Mouse (Mus musculus) myocyte (in vitro differentiated cells): ENCODE measurements around the gene Grk4.

Experiments used
- CEBPB ChIP-seq: IDR thresholded peaks from 2 replicates; pipeline ENCODE4 v1.6.1; 2011; ENCODE audit warnings: mild to moderate bottlenecking, moderate library complexity; ENCODE audit not compliant: poor library complexity, insufficient read depth, severe bottlenecking
- MYOG ChIP-seq, 3 experiments: IDR thresholded peaks; one replicate each; pipeline ENCODE4 v1.6.1; 2011; ENCODE audit warnings: control low read depth in 2 of 3, low read depth in 2 of 3, mild to moderate bottlenecking in 2 of 3; ENCODE audit not compliant: insufficient read length in 2 of 3, control insufficient read depth in 1 of 3, insufficient read depth in 1 of 3
- TCF12 ChIP-seq: IDR thresholded peaks from one replicate; pipeline ENCODE4 v1.6.1; 2011; ENCODE audit warnings: mild to moderate bottlenecking, control low read depth; ENCODE audit not compliant: poor library complexity, insufficient read depth, severe bottlenecking
- USF1 ChIP-seq: IDR thresholded peaks from one replicate; pipeline ENCODE4 v1.6.1; 2011; ENCODE audit warnings: low read depth, mild to moderate bottlenecking, control low read depth, moderate library complexity

DNA sequence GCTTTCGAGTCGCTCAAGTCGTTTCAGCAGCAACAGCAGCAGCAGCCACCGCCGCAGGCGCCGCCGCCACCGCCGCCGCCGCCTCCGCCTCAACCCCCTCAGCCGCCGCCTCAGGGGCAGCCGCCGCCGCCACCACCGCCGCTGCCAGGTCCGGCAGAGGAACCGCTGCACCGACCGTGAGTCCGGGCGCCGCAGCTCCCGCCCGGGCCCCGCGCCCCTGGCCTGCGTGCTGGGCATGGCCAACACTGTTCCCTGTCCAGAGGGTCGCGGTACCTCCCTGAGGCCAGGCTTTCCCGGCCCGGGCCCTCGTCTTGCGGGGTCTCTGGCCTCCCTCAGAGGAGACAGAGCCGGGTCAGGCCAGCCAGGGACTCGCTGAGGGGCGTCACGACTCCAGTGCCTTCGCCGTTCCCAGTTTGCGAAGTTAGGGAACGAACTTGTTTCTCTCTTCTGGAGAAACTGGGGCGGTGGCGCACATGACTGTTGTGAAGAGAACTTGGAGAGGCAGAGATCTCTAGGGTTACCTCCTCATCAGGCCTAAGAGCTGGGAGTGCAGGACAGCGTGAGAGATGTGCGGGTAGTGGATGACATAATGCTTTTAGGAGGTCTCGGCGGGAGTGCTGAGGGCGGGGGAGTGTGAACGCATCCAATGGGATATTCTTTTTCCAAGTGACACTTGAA lies 101.9 kb downstream of the Grk4 start:
- peak in 1 of 3 experiments; percentile 7 for TF ChIP-seq MYOG (IDR thresholded peaks at IDR 0.05; ENCODE audit: control insufficient read depth in 1 of 3, insufficient read depth in 1 of 3, insufficient read length in 2 of 3, low read depth in 2 of 3)
- TF ChIP-seq CEBPB = no peak
- TF ChIP-seq TCF12 = no peak
- no peak for TF ChIP-seq USF1
